Mouse (Mus musculus) natural killer cell, adult 2 months (primary cell): ENCODE measurements around the gene Igf2bp3.
A peak's percentile ranks its signal among the peaks of the same experiment; 100 is the strongest.

Source experiments
- DNase-seq, 2 experiments: peaks; one replicate each; pipeline ENCODE4 v3.0.0; 2022; ENCODE audit warnings: low spot score in 2 of 2

The Igf2bp3 gene

GRCm38 (mm10) chr6:49068361-49068760 lies 146.4 kb downstream of the Igf2bp3 start:
- no peak for DNase-seq

DNA sequence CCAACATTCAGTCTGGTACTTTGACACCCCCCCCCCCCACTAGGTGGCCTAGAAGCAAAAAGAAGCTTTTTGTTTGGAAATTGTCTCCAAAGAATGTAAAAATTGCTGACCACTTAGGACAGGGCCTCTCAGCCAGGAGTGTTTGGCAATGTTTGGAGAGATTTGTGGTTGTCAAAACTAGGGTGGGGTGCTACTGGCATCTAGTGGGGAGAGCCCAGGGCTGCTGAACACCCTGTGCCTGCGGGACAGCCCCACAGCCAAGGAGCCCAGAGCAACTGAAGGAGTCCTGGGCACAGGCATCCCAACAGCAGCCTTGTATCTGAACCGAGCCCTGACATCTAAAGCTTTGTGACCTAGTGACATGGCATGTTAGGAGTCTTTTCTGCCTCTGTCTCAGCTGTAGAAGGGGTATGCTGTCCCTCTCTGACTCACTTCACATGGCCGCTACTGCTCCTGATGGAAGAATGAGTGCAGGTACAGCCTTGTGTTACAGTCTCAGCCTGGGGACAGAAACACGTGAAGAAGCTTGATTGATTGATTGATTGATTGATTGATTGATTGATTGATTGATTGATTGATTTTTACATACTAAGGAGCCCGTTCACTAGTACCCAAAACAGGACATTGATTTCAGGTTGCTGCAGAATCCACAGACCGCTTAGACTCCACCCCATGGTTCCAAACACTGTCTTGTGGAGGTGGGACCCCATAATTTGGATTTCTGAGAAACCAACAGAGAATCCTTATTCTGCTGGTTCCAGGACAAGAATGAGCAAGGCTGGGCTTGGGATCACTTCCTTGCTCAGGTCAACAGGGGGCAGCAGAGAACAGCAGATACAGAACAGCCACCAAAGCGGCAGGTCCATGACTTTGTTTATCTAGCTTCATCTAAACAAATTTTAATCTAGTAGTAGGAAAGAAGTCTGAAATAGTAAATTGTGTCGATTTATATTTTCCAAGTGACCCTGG lies 157.4 kb downstream of the Igf2bp3 start:
- peak; percentile 43 to 65 for DNase-seq

DNA sequence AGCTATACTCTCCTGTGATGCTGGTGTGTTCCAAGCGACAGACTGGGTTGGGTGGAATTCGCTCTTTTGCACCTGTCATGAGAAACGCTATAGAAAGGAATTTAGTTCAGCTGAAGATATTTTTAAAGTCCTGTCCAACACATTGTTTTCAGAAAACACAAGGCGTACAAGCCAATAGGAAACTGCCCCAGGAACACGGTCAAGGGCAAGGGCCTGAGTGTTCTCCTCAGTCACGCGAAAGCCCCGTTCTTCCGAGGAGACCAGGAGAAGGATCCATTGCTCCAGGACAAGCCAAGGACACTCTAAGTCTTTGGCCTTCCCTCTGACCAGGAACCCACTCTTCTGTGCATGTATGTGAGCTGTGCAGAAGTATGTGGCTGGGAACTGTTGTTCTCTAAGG lies 158.7 kb downstream of the Igf2bp3 start:
- DNase-seq = no peak

GRCm38 (mm10) chr6:49055256-49055733 lies 159.5 kb downstream of the Igf2bp3 start:
- DNase-seq = no peak

GRCm38 (mm10) chr6:49052191-49052590 lies 162.6 kb downstream of the Igf2bp3 start:
- no peak for DNase-seq

GRCm38 (mm10) chr6:49050677-49051410 lies 163.9 kb downstream of the Igf2bp3 start:
- DNase-seq = no peak

- DNase-seq = no peak
These were observed 166.4 kb downstream of the Igf2bp3 start for GRCm38 (mm10) chr6:49048395-49048794.

DNA sequence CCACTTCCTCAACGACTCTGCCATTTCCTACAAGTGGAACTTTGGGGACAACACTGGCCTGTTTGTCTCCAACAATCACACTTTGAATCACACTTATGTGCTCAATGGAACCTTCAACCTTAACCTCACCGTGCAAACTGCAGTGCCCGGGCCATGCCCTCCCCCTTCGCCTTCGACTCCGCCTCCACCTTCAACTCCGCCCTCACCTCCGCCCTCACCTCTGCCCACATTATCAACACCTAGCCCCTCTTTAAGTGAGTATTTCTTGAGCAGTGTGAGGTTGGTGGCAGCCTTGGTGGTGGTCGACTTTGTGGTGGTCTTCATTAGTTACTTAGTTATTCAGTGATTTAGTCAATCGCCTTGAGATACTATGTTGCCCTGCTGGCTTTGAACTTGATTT lies 166.9 kb downstream of the Igf2bp3 start:
- no peak for DNase-seq

GRCm38 (mm10) chr6:49046976-49047375 lies 167.8 kb downstream of the Igf2bp3 start:
- DNase-seq = no peak

GRCm38 (mm10) chr6:49046502-49046901 lies 168.3 kb downstream of the Igf2bp3 start:
- DNase-seq = no peak

DNA sequence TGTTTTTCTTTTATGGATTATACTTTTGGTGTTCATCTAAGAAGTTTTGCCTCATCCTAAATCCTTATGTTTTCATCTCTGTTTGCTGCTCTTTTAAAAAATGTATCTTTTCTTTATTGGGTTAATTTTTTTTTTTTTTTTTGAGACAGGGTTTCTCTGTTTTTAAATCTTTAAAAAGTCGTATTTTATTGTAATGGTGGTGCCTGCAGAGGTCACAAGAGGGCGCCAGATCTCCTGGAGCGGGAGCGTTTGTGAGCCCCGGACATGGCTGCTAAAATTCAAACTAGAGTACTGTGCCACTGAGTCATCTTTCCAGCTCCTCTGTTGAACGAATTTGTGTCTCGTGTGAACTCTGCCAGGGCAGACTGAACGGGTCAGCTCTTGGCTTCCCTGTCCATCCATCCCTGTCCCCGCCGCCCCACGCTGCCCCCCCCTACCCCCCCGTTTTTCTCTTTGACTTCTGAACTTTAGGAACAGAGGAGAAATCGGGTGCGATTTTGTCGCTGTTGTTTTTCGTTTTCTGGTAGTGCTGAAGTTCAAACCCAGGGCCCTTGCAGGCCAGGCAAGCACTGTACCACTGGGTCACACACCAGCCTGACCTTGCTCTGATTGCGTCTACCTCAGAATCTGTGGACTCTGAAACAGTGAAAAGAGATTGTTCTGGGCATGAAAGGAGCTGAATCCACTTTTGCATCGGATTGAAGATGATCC lies 175.1 kb downstream of the Igf2bp3 start:
- DNase-seq = peak; percentile 33 to 58

DNA sequence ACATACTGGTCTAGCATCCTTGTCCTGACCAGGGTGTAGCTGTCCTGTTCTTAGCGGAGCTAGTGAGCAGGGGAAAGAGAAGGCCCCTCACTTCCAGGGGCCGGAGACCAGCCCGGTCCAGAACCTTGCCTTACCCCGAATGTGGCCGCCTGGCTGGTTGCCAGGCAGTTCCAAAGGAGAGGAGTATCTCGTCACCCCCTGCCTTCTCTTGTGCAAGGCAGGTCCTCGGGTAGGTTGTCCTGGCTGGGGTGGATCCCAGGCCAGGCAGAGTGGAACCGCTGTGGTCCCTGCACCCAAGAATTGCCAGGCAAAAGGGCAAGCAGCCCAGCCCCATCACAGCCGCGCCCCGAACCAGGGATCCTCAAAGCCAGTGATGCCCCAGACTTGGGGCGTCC lies 177.5 kb downstream of the Igf2bp3 start:
- no peak for DNase-seq

DNA sequence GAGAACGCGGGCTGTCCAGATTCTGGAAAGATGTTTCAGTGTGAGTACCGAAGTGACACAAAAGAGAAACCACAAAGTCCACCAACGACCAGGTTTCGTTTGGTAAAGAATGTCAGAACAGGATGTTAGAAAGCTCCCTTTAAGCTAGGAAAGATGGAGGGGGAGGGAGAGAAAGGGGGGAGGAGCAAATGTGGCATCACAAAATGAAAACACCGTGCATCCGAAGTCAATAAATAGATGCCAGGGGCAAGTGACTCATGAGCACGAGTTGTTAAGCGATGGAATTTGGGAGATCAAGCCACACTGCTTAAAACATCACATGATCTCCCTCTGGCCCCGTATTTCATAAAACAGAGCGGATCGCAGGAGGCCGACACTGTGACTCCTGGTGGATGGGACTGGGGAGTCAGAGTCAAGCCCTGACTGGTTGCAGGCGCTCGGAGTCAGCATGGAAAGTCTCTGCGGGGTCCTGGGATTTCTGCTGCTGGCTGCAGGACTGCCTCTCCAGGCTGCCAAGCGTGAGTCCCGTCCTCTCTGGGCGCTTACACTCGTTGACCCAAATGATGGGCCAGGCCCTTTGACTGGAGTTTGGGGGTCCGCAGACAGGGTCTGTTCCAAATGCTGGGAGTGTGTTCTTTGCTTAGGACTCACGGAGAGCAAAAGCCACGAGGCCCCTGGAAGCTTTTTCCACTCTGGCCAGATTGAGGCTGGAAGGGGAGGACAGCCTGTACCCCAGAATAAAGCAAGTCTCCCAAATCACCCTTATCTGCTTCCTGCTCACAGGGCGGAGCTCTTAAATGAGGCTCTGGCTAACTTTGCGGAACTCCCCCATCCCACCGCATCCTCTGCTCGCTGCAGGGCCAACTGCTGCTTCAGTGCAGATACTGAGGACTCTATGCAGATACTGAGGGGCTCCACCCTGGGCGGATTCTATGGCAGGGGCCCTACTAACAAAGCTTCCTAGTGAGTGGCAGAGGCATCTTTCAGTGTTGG lies 178.2 kb downstream of the Igf2bp3 start, which contains the start of gene Gpnmb:
Gpnmb (plus strand) TSS at position 272 of the 993 bp plus-strand sequence.
- no peak for DNase-seq
